Mouse (Mus musculus): Measurements from ENCODE around the gene Higd1a. TPM values are rescaled to one million over a fixed set of nuclear protein-coding genes. Genes with fewer than 3 reads are reported as not detected.

Gene Higd1a
- polyA plus RNA-seq, 1 experiment from 2014 or later = 214 TPM

- no peak overlapping the region for H3K4me2 ChIP-seq
- no peak overlapping the region for H3K27ac ChIP-seq (ENCODE audit: low read depth, low read length)
- H3K9me3 ChIP-seq (ENCODE audit: control insufficient read depth, low read length) = no peaks in the 10 kb centered on the region
- no peaks in the 10 kb centered on the region for H3K27me3 ChIP-seq (replicated peaks; ENCODE audit: control insufficient read depth, insufficient read depth, low read length)
- DNase-seq (ENCODE audit: low spot score) (no peak), ATAC-seq (replicated peaks; ENCODE audit: low FRiP score) (no peak)
- 52% methylated on average over 4 of the region's 4 CpGs for WGBS
- H3K4me3 ChIP-seq (ENCODE audit: low read depth, low read length) = no peak overlapping the region
- no peaks in the 10 kb centered on the region for H3K4me1 ChIP-seq (replicated peaks; ENCODE audit: control insufficient read depth, insufficient read depth, low read length)
- no peak overlapping the region for H3K9ac ChIP-seq (ENCODE audit: low read depth, low read length)
- H3K36me3 ChIP-seq (ENCODE audit: control insufficient read depth, insufficient read depth, low read length) = no peaks in the 10 kb centered on the region
Measured at GRCm38 (mm10) chr9:121869973-121870515, 11.9 kb upstream of the Higd1a start.

- Histone ChIP-seq H3K4me3 (ENCODE audit: low read depth, low read length) (no peak overlapping the region), H3K9me3 (ENCODE audit: control insufficient read depth, low read length) (no peaks in the 10 kb centered on the region), H3K4me1 (replicated peaks; ENCODE audit: control insufficient read depth, insufficient read depth, low read length) (no peaks in the 10 kb centered on the region), H3K9ac (ENCODE audit: low read depth, low read length) (no peak overlapping the region), H3K4me2 (no peak overlapping the region), H3K27ac (ENCODE audit: low read depth, low read length) (no peak overlapping the region), H3K36me3 (ENCODE audit: control insufficient read depth, insufficient read depth, low read length) (no peaks in the 10 kb centered on the region), H3K27me3 (replicated peaks; ENCODE audit: control insufficient read depth, insufficient read depth, low read length) (no peaks in the 10 kb centered on the region)
- DNase-seq (ENCODE audit: low spot score) = no peak
- no peak for ATAC-seq (replicated peaks; ENCODE audit: low FRiP score)
- WGBS = 81% methylated on average over 5 of the region's 5 CpGs
Measured at GRCm38 (mm10) chr9:121869432-121869831, 11.3 kb upstream of the Higd1a start.

GRCm38 (mm10) chr9:121868236-121868635 lies 10.1 kb upstream of the Higd1a start:
- ATAC-seq (replicated peaks; ENCODE audit: low FRiP score) = no peak
- no peak for DNase-seq (ENCODE audit: low spot score)
- Histone ChIP-seq H3K4me2 (no peak overlapping the region), H3K27me3 (replicated peaks; ENCODE audit: control insufficient read depth, insufficient read depth, low read length) (no peaks in the 10 kb centered on the region), H3K9me3 (ENCODE audit: control insufficient read depth, low read length) (no peaks in the 10 kb centered on the region), H3K4me1 (replicated peaks; ENCODE audit: control insufficient read depth, insufficient read depth, low read length) (no peaks in the 10 kb centered on the region), H3K36me3 (ENCODE audit: control insufficient read depth, insufficient read depth, low read length) (no peaks in the 10 kb centered on the region), H3K4me3 (ENCODE audit: low read depth, low read length) (no peak overlapping the region), H3K27ac (ENCODE audit: low read depth, low read length) (no peak overlapping the region), H3K9ac (ENCODE audit: low read depth, low read length) (no peak overlapping the region)
- 79% methylated on average over 6 of the region's 6 CpGs for WGBS

GRCm38 (mm10) chr9:121867632-121868031 lies 9.5 kb upstream of the Higd1a start:
- Histone ChIP-seq H3K27ac (ENCODE audit: low read depth, low read length) (no peak overlapping the region), H3K27me3 (replicated peaks; ENCODE audit: control insufficient read depth, insufficient read depth, low read length) (no peaks in the 10 kb centered on the region), H3K4me1 (replicated peaks; ENCODE audit: control insufficient read depth, insufficient read depth, low read length) (no peaks in the 10 kb centered on the region), H3K4me3 (ENCODE audit: low read depth, low read length) (no peak overlapping the region), H3K36me3 (ENCODE audit: control insufficient read depth, insufficient read depth, low read length) (no peaks in the 10 kb centered on the region), H3K9me3 (ENCODE audit: control insufficient read depth, low read length) (no peaks in the 10 kb centered on the region), H3K9ac (ENCODE audit: low read depth, low read length) (no peak overlapping the region), H3K4me2 (no peak overlapping the region)
- ATAC-seq (replicated peaks; ENCODE audit: low FRiP score) (no peak), DNase-seq (ENCODE audit: low spot score) (no peak)
- WGBS = 85% methylated on average over 6 of the region's 6 CpGs

GRCm38 (mm10) chr9:121865425-121866008 lies 7.4 kb upstream of the Higd1a start:
- WGBS = 49% methylated on average over 3 of the region's 3 CpGs
- H3K4me1 ChIP-seq (replicated peaks; ENCODE audit: control insufficient read depth, insufficient read depth, low read length) = no peaks in the 10 kb centered on the region
- no peak for ATAC-seq (replicated peaks; ENCODE audit: low FRiP score)

GRCm38 (mm10) chr9:121864837-121865236 lies 6.7 kb upstream of the Higd1a start:
- no peak for DNase-seq (ENCODE audit: low spot score)
- Histone ChIP-seq H3K27me3 (replicated peaks; ENCODE audit: control insufficient read depth, insufficient read depth, low read length) (no peaks in the 10 kb centered on the region), H3K9ac (ENCODE audit: low read depth, low read length) (no peak overlapping the region), H3K9me3 (ENCODE audit: control insufficient read depth, low read length) (no peaks in the 10 kb centered on the region), H3K4me1 (replicated peaks; ENCODE audit: control insufficient read depth, insufficient read depth, low read length) (no peaks in the 10 kb centered on the region), H3K27ac (ENCODE audit: low read depth, low read length) (no peak overlapping the region), H3K4me3 (ENCODE audit: low read depth, low read length) (no peak overlapping the region), H3K36me3 (ENCODE audit: control insufficient read depth, insufficient read depth, low read length) (no peaks in the 10 kb centered on the region), H3K4me2 (no peak overlapping the region)
- no peak for ATAC-seq (replicated peaks; ENCODE audit: low FRiP score)
- 59% methylated on average over 4 of the region's 4 CpGs for WGBS

More at GRCm38 (mm10) chr9:121865425-121866008, 7.4 kb upstream of the Higd1a start:
- Histone ChIP-seq H3K36me3 (ENCODE audit: control insufficient read depth, insufficient read depth, low read length) (no peaks in the 10 kb centered on the region), H3K27ac (ENCODE audit: low read depth, low read length) (no peak overlapping the region), H3K9me3 (ENCODE audit: control insufficient read depth, low read length) (no peaks in the 10 kb centered on the region), H3K27me3 (replicated peaks; ENCODE audit: control insufficient read depth, insufficient read depth, low read length) (no peaks in the 10 kb centered on the region), H3K4me3 (ENCODE audit: low read depth, low read length) (no peak overlapping the region), H3K4me2 (no peak overlapping the region), H3K9ac (ENCODE audit: low read depth, low read length) (no peak overlapping the region)
- DNase-seq (ENCODE audit: low spot score) = no peak

- WGBS = 82% methylated on average over 2 of the region's 2 CpGs
Measured at GRCm38 (mm10) chr9:121860921-121861320, 2.8 kb upstream of the Higd1a start.

GRCm38 (mm10) chr9:121859345-121859744 lies 1.2 kb upstream of the Higd1a start:
- no peaks in the 10 kb centered on the region for H3K27me3 ChIP-seq (replicated peaks; ENCODE audit: control insufficient read depth, insufficient read depth, low read length)
- no peaks in the 10 kb centered on the region for H3K36me3 ChIP-seq (ENCODE audit: control insufficient read depth, insufficient read depth, low read length)
- WGBS = 81% methylated on average over 2 of the region's 2 CpGs
- H3K27ac ChIP-seq (ENCODE audit: low read depth, low read length) = no peak overlapping the region
- no peak overlapping the region for H3K9ac ChIP-seq (ENCODE audit: low read depth, low read length)
- H3K4me1 ChIP-seq (replicated peaks; ENCODE audit: control insufficient read depth, insufficient read depth, low read length) = peaks cover 14% of the 10 kb centered on the region
- H3K4me3 ChIP-seq (ENCODE audit: low read depth, low read length) = no peak overlapping the region
- ATAC-seq (replicated peaks; ENCODE audit: low FRiP score) = no peak
- no peak overlapping the region for H3K4me2 ChIP-seq
- no peaks in the 10 kb centered on the region for H3K9me3 ChIP-seq (ENCODE audit: control insufficient read depth, low read length)
- DNase-seq (ENCODE audit: low spot score) = no peak

More at GRCm38 (mm10) chr9:121860921-121861320, 2.8 kb upstream of the Higd1a start:
- DNase-seq (ENCODE audit: low spot score) (no peak), ATAC-seq (replicated peaks; ENCODE audit: low FRiP score) (no peak)
- Histone ChIP-seq H3K27ac (ENCODE audit: low read depth, low read length) (no peak overlapping the region), H3K4me2 (no peak overlapping the region), H3K4me1 (replicated peaks; ENCODE audit: control insufficient read depth, insufficient read depth, low read length) (peaks cover 3% of the 10 kb centered on the region), H3K27me3 (replicated peaks; ENCODE audit: control insufficient read depth, insufficient read depth, low read length) (no peaks in the 10 kb centered on the region), H3K9me3 (ENCODE audit: control insufficient read depth, low read length) (no peaks in the 10 kb centered on the region), H3K36me3 (ENCODE audit: control insufficient read depth, insufficient read depth, low read length) (no peaks in the 10 kb centered on the region), H3K9ac (ENCODE audit: low read depth, low read length) (no peak overlapping the region), H3K4me3 (ENCODE audit: low read depth, low read length) (no peak overlapping the region)

GRCm38 (mm10) chr9:121857474-121858152 lies 549 bp downstream of the Higd1a start:
- Histone ChIP-seq H3K9ac (ENCODE audit: low read depth, low read length) (peak overlapping the region; percentile 92), H3K27ac (ENCODE audit: low read depth, low read length) (peak overlapping the region; percentile 91), H3K4me1 (replicated peaks; ENCODE audit: control insufficient read depth, insufficient read depth, low read length) (peaks cover 14% of the 10 kb centered on the region), H3K27me3 (replicated peaks; ENCODE audit: control insufficient read depth, insufficient read depth, low read length) (no peaks in the 10 kb centered on the region), H3K9me3 (ENCODE audit: control insufficient read depth, low read length) (no peaks in the 10 kb centered on the region), H3K4me3 (ENCODE audit: low read depth, low read length) (peak overlapping the region; percentile 92), H3K4me2 (peak overlapping the region; percentile 89), H3K36me3 (ENCODE audit: control insufficient read depth, insufficient read depth, low read length) (no peaks in the 10 kb centered on the region)
- under 1% methylated on average over 70 of the region's 70 CpGs for WGBS
- DNase-seq (ENCODE audit: low spot score) (peak; percentile 99), ATAC-seq (replicated peaks; ENCODE audit: low FRiP score) (peak; percentile 96)
